Mouse (Mus musculus) Patski (cell line): ENCODE data around the gene 4930564D02Rik. TPM values are rescaled to one million over a fixed set of nuclear protein-coding genes. Genes with fewer than 3 reads are reported as not detected.

Experiments
- ATAC-seq: fragments of 100-300 bp; one replicate; pipeline ENCODE4 v1.8.0; 2021
- CTCF ChIA-PET: fragments of 350-600 bp; sonication (Branson Sonifier 250); formaldehyde crosslinking; loops from one replicate; lab custom pipeline; 2022; ENCODE audit warnings: inconsistent platforms; lab: Charles Lee
- POLR2A ChIA-PET: fragments of 350-600 bp; sonication (Branson Sonifier 250); formaldehyde crosslinking; loops from one replicate; lab custom pipeline; 2022; ENCODE audit warnings: antibody characterized with exemption, inconsistent platforms; lab: Charles Lee
- DNase-seq: peaks from one replicate; pipeline ENCODE4 v3.0.0-alpha.2; 2011; ENCODE audit warnings: low read depth, low spot score
- H3K27me3 ChIP-seq: fragments of 371-371 bp; one replicate; pipeline ENCODE4 v1.5.1; 2021
- CTCF ChIP-seq: fragments of 100-300 bp; IDR thresholded peaks from one replicate; pipeline ENCODE4 v1.5.1; 2021
- in situ Hi-C: fragments of 300-500 bp; cut with MboI; formaldehyde crosslinking; loops from 3 replicates; pipeline ENCODE4 v1.11.1; 2018; ENCODE audit warnings: low pct_unique_long_range_greater_than_20kb, mixed read lengths
- polyA plus RNA-seq: library from polyadenylated mRNA; unstranded; gene quantifications from one replicate; pipeline ENCODE4 v1.2.3, GENCODE M21; 2021

4930564D02Rik gene
- polyA plus RNA-seq, 1 experiment from 2014 or later = not detected

- peak; percentile 100 for DNase-seq
- CTCF ChIA-PET = interaction anchor here (0.7 to 5.6 kb wide), 10 partner anchors 11 to 266 kb away, joined by 3 to 192 read pairs (median 3); partner anchors contain the start of gene Rhoc
- H3K27me3 ChIP-seq = no peaks in the 10 kb centered on the region
- peak; percentile 74 for ATAC-seq
- in situ Hi-C loops = loop anchor here (5.0 to 10.0 kb wide), 5 partner anchors 48 to 530 kb away; partner anchors contain the start of gene Rhoc
- TF ChIP-seq CTCF = no peak
- POLR2A ChIA-PET = interaction anchor here (0.7 to 1.3 kb wide), 6 partner anchors 18 to 188 kb away, joined by 3 read pairs; no protein-coding TSS in a partner anchor
Observed at GRCm38 (mm10) chr3:105054952-105055351, 11.7 kb upstream of the 4930564D02Rik start.

- ChIA-PET CTCF (interaction anchor here (0.7 to 5.6 kb wide), 7 partner anchors 45 to 260 kb away, joined by 3 to 192 read pairs (median 3); no protein-coding TSS in a partner anchor), POLR2A (interaction anchor here (0.7 to 1.3 kb wide), 6 partner anchors 17 to 188 kb away, joined by 3 read pairs; no protein-coding TSS in a partner anchor)
- ATAC-seq = no peak
- no peaks in the 10 kb centered on the region for H3K27me3 ChIP-seq
- in situ Hi-C loops = loop anchor here (5.0 to 10.0 kb wide), 2 partner anchors 338 to 531 kb away; no protein-coding TSS in a partner anchor
- DNase-seq = no peak
- TF ChIP-seq CTCF = no peak
Observed at GRCm38 (mm10) chr3:105055666-105056065, 11.0 kb upstream of the 4930564D02Rik start.

- in situ Hi-C loops = loop anchor here (5.0 to 10.0 kb wide), 2 partner anchors 342 to 534 kb away; no protein-coding TSS in a partner anchor
- DNase-seq (peak; percentile 82), ATAC-seq (peak; percentile 31)
- no peak for TF ChIP-seq CTCF
- ChIA-PET POLR2A (interaction anchor here (0.7 to 2.6 kb wide), 8 partner anchors 13 to 270 kb away, joined by 3 to 19 read pairs (median 4); partner anchors contain the start of genes Capza1 and Rhoc), CTCF (interaction anchor here (0.5 to 5.6 kb wide), 51 partner anchors 8 to 372 kb away, joined by 3 to 192 read pairs (median 5); partner anchors contain the start of genes Capza1, Rhoc and St7l)
- no peaks in the 10 kb centered on the region for H3K27me3 ChIP-seq
Observed at GRCm38 (mm10) chr3:105058627-105059513, 7.8 kb upstream of the 4930564D02Rik start.

GRCm38 (mm10) chr3:105059911-105060310 is 6.7 kb upstream of the 4930564D02Rik start:
- no peaks in the 10 kb centered on the region for H3K27me3 ChIP-seq
- DNase-seq = peak; percentile 90
- ChIA-PET POLR2A (no interaction called here), CTCF (interaction anchor here (0.9 to 5.6 kb wide), 23 partner anchors 12 to 350 kb away, joined by 3 to 192 read pairs (median 6); partner anchors contain the start of gene Rhoc)
- ATAC-seq = peak; percentile 23
- in situ Hi-C loops = loop anchor here (5.0 to 10.0 kb wide), 2 partner anchors 343 to 535 kb away; no protein-coding TSS in a partner anchor
- no peak for TF ChIP-seq CTCF

GRCm38 (mm10) chr3:105060992-105061391 is 5.7 kb upstream of the 4930564D02Rik start:
- POLR2A ChIA-PET = no interaction called here

GRCm38 (mm10) chr3:105061496-105061895 is 5.1 kb upstream of the 4930564D02Rik start:
- no peaks in the 10 kb centered on the region for H3K27me3 ChIP-seq
- CTCF ChIA-PET = interaction anchor here (1.0 to 1.7 kb wide), 4 partner anchors 9 to 350 kb away, joined by 3 to 6 read pairs (median 3); no protein-coding TSS in a partner anchor
- POLR2A ChIA-PET = no interaction called here
- in situ Hi-C loops = no loop called here
- TF ChIP-seq CTCF = no peak
- DNase-seq (no peak), ATAC-seq (no peak)

More at GRCm38 (mm10) chr3:105060992-105061391, 5.7 kb upstream of the 4930564D02Rik start:
- CTCF ChIA-PET = interaction anchor here (1.1 to 1.7 kb wide), 3 partner anchors 10 to 349 kb away, joined by 3 to 6 read pairs (median 3); no protein-coding TSS in a partner anchor
- ATAC-seq = no peak
- H3K27me3 ChIP-seq = no peaks in the 10 kb centered on the region
- in situ Hi-C loops = no loop called here
- TF ChIP-seq CTCF = no peak
- no peak for DNase-seq

- in situ Hi-C loops = no loop called here
- H3K27me3 ChIP-seq = no peaks in the 10 kb centered on the region
- ChIA-PET POLR2A (no interaction called here), CTCF (interaction anchor here (1.0 to 1.7 kb wide), 3 partner anchors 9 to 350 kb away, joined by 3 to 6 read pairs (median 3); no protein-coding TSS in a partner anchor)
- DNase-seq (no peak), ATAC-seq (no peak)
- no peak for TF ChIP-seq CTCF
Observed at GRCm38 (mm10) chr3:105061991-105062390, 4.7 kb upstream of the 4930564D02Rik start.

GRCm38 (mm10) chr3:105062676-105063075 is 4.0 kb upstream of the 4930564D02Rik start:
- ATAC-seq (no peak), DNase-seq (no peak)
- ChIA-PET CTCF (interaction anchor here (1.0 kb wide), 1 partner anchor 70 kb away, joined by 3 read pairs; no protein-coding TSS in a partner anchor), POLR2A (interaction anchor here (0.6 kb wide), 1 partner anchor 416 kb away, joined by 4 read pairs; no protein-coding TSS in a partner anchor)
- TF ChIP-seq CTCF = no peak
- no peaks in the 10 kb centered on the region for H3K27me3 ChIP-seq
- in situ Hi-C loops = no loop called here

GRCm38 (mm10) chr3:105070553-105070952 is 3.9 kb downstream of the 4930564D02Rik start:
- CTCF ChIA-PET = interaction anchor here (0.9 to 2.8 kb wide), 7 partner anchors 8 to 78 kb away, joined by 3 to 12 read pairs (median 4); no protein-coding TSS in a partner anchor
- ATAC-seq (no peak), DNase-seq (no peak)
- POLR2A ChIA-PET = no interaction called here
- in situ Hi-C loops = no loop called here
- H3K27me3 ChIP-seq = no peaks in the 10 kb centered on the region
- no peak for TF ChIP-seq CTCF

GRCm38 (mm10) chr3:105071251-105071650 is 4.6 kb downstream of the 4930564D02Rik start:
- no peak for TF ChIP-seq CTCF
- H3K27me3 ChIP-seq = no peaks in the 10 kb centered on the region
- in situ Hi-C loops = no loop called here
- ATAC-seq (no peak), DNase-seq (no peak)
- POLR2A ChIA-PET = no interaction called here
- CTCF ChIA-PET = interaction anchor here (0.9 to 2.8 kb wide), 5 partner anchors 10 to 78 kb away, joined by 3 to 12 read pairs (median 4); no protein-coding TSS in a partner anchor
